Mouse (Mus musculus): Measurements from ENCODE around the gene Mier1. TPM values are rescaled to one million over a fixed set of nuclear protein-coding genes. Genes with fewer than 3 reads are reported as not detected.

Mier1 gene
- polyA plus RNA-seq, 1 experiment from 2014 or later, result 62.1 TPM

DNA sequence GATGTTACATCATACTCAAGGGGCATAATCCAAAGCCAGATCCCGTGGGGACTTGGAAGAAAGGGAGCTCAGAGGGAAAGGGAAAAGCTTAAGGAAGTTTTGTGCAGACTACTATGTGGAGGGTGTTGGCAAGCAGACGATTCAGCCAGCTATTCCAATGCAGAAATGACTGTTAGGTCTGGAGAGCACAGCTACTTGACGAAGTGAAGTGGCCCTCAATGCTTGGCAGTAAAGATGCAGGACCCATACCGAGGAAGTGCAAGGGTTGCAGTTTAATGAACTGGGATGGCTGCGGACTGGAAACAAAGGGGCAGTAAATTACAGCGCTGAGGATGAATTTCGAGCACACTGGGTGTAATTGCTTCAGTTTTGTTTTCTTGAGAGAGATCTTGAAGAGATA, 1.5 kb upstream of the Mier1 start:
- Histone ChIP-seq H3K27ac (ENCODE audit: low read length) (no peak overlapping the region), H3K36me3 (ENCODE audit: control insufficient read depth, insufficient read depth, low read length) (no peaks in the 10 kb centered on the region; the same call in 1 of the 2 replicates), H3K4me1 (ENCODE audit: control insufficient read depth, insufficient read depth, low read length) (peaks cover 19% of the 10 kb centered on the region), H3K4me3 (ENCODE audit: low read depth, low read length) (peak overlapping the region; percentile 72; the same call in 1 of the 2 replicates), H3K4me2 (replicated peaks; ENCODE audit: low read depth, low read length) (peak overlapping the region; percentile 46), H3K9me3 (ENCODE audit: control insufficient read depth, low read depth, low read length) (no peaks in the 10 kb centered on the region), H3K9ac (replicated peaks; ENCODE audit: low read depth, low read length) (no peak overlapping the region), H3K27me3 (ENCODE audit: control insufficient read depth, insufficient read depth, low read length) (no peaks in the 10 kb centered on the region)
- ATAC-seq (ENCODE audit: insufficient number of reproducible peaks, insufficient read depth, low FRiP score, low read depth), result no peak
- 60% methylated on average over 7 of the region's 7 CpGs for WGBS

DNA sequence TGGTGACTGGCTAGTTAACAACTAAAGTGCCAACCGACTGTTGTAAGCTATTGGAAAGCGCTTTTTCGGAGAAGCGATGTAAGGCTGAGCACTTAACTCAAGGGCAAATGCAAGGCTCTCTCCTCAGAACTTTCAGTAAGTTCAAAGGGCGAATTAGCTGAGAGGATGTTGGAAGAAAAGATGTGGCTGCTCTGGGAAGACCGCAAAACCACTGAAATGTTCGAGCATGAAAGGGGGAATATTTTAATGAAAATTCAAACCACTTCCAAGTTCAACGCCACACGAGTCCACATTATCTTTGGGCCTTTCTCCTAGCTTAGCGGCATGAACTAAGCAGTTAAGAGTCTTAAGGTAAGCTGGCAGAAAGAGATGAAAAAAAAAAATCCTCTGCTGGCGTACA, 788 bp upstream of the Mier1 start:
- no peak overlapping the region; the same call in 1 of the 2 replicates for H3K27ac ChIP-seq (ENCODE audit: low read length)
- H3K9ac ChIP-seq (replicated peaks; ENCODE audit: low read depth, low read length), result peak overlapping the region; percentile 62; the same call in 1 of the 2 replicates
- H3K4me1 ChIP-seq (ENCODE audit: control insufficient read depth, insufficient read depth, low read length), result peaks cover 19% of the 10 kb centered on the region
- ATAC-seq (ENCODE audit: insufficient number of reproducible peaks, insufficient read depth, low FRiP score, low read depth), result no peak
- H3K4me2 ChIP-seq (replicated peaks; ENCODE audit: low read depth, low read length), result peak overlapping the region; percentile 46
- no peaks in the 10 kb centered on the region for H3K27me3 ChIP-seq (ENCODE audit: control insufficient read depth, insufficient read depth, low read length)
- H3K9me3 ChIP-seq (ENCODE audit: control insufficient read depth, low read depth, low read length), result no peaks in the 10 kb centered on the region
- H3K4me3 ChIP-seq (ENCODE audit: low read depth, low read length), result peak overlapping the region; percentile 72
- H3K36me3 ChIP-seq (ENCODE audit: control insufficient read depth, insufficient read depth, low read length), result no peaks in the 10 kb centered on the region; the same call in 1 of the 2 replicates
- WGBS, result 5% methylated on average over 11 of the region's 11 CpGs

DNA sequence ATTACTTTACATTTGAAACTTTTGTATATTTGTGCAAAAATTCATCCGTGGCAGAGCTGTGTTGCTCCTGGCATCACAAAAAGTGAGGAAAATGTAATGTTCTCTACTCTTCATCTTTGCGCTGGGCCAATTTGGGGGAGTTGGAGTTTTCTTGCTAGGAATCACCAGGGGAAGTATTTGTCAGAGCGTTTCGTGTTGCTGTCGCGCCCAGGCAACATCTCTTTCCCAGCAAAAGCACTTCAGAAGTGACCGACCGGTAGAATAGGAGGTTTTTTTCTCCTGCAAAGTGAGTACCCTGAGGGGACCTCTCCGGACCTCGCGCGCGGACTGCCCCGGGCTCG, 4.7 kb downstream of the Mier1 start:
- H3K4me1 ChIP-seq (ENCODE audit: control insufficient read depth, insufficient read depth, low read length), result peaks cover 18% of the 10 kb centered on the region
- peak overlapping the region; percentile 90; the same call in 1 of the 2 replicates for H3K9ac ChIP-seq (replicated peaks; ENCODE audit: low read depth, low read length)
- H3K27ac ChIP-seq (ENCODE audit: low read length), result peak overlapping the region; percentile 95
- H3K27me3 ChIP-seq (ENCODE audit: control insufficient read depth, insufficient read depth, low read length), result no peaks in the 10 kb centered on the region
- ATAC-seq (ENCODE audit: insufficient number of reproducible peaks, insufficient read depth, low FRiP score, low read depth), result no peak
- H3K9me3 ChIP-seq (ENCODE audit: control insufficient read depth, low read depth, low read length), result no peaks in the 10 kb centered on the region
- WGBS, result under 1% methylated on average over 15 of the region's 15 CpGs
- H3K36me3 ChIP-seq (ENCODE audit: control insufficient read depth, insufficient read depth, low read length), result no peaks in the 10 kb centered on the region; the same call in 1 of the 2 replicates
- peak overlapping the region; percentile 58 for H3K4me2 ChIP-seq (replicated peaks; ENCODE audit: low read depth, low read length)
- H3K4me3 ChIP-seq (ENCODE audit: low read depth, low read length), result peak overlapping the region; percentile 88

- under 1% methylated on average over 86 of the region's 111 CpGs for WGBS
- Histone ChIP-seq H3K9ac (replicated peaks; ENCODE audit: low read depth, low read length) (peak overlapping the region; percentile 90), H3K27ac (ENCODE audit: low read length) (peak overlapping the region; percentile 95), H3K4me2 (replicated peaks; ENCODE audit: low read depth, low read length) (peak overlapping the region; percentile 58), H3K4me1 (ENCODE audit: control insufficient read depth, insufficient read depth, low read length) (peaks cover 18% of the 10 kb centered on the region), H3K4me3 (ENCODE audit: low read depth, low read length) (peak overlapping the region; percentile 88), H3K27me3 (ENCODE audit: control insufficient read depth, insufficient read depth, low read length) (no peaks in the 10 kb centered on the region), H3K9me3 (ENCODE audit: control insufficient read depth, low read depth, low read length) (no peaks in the 10 kb centered on the region), H3K36me3 (ENCODE audit: control insufficient read depth, insufficient read depth, low read length) (no peaks in the 10 kb centered on the region; the same call in 1 of the 2 replicates)
- peak; percentile 82 for ATAC-seq (ENCODE audit: insufficient number of reproducible peaks, insufficient read depth, low FRiP score, low read depth)
Observed at GRCm38 (mm10) chr4:103119229-103120027, 5.2 kb downstream of the Mier1 start.

GRCm38 (mm10) chr4:103120028-103120384, 5.8 kb downstream of the Mier1 start:
- 12% methylated on average over 4 of the region's 4 CpGs for WGBS
- Histone ChIP-seq H3K9ac (replicated peaks; ENCODE audit: low read depth, low read length) (peak overlapping the region; percentile 90), H3K4me3 (ENCODE audit: low read depth, low read length) (peak overlapping the region; percentile 88), H3K36me3 (ENCODE audit: control insufficient read depth, insufficient read depth, low read length) (no peaks in the 10 kb centered on the region; the same call in 1 of the 2 replicates), H3K27me3 (ENCODE audit: control insufficient read depth, insufficient read depth, low read length) (no peaks in the 10 kb centered on the region), H3K4me2 (replicated peaks; ENCODE audit: low read depth, low read length) (peak overlapping the region; percentile 58), H3K4me1 (ENCODE audit: control insufficient read depth, insufficient read depth, low read length) (peaks cover 15% of the 10 kb centered on the region), H3K9me3 (ENCODE audit: control insufficient read depth, low read depth, low read length) (no peaks in the 10 kb centered on the region), H3K27ac (ENCODE audit: low read length) (peak overlapping the region; percentile 95)
- peak; percentile 57; the same call in 1 of the 2 replicates for ATAC-seq (ENCODE audit: insufficient number of reproducible peaks, insufficient read depth, low FRiP score, low read depth)

- peak overlapping the region; percentile 88 for H3K4me3 ChIP-seq (ENCODE audit: low read depth, low read length)
- WGBS, result 23% methylated on average over 3 of the region's 3 CpGs
- H3K27ac ChIP-seq (ENCODE audit: low read length), result no peak overlapping the region
- ATAC-seq (ENCODE audit: insufficient number of reproducible peaks, insufficient read depth, low FRiP score, low read depth), result no peak
- peak overlapping the region; percentile 90 for H3K9ac ChIP-seq (replicated peaks; ENCODE audit: low read depth, low read length)
- H3K4me2 ChIP-seq (replicated peaks; ENCODE audit: low read depth, low read length), result peak overlapping the region; percentile 58
- H3K36me3 ChIP-seq (ENCODE audit: control insufficient read depth, insufficient read depth, low read length), result no peaks in the 10 kb centered on the region; the same call in 1 of the 2 replicates
- no peaks in the 10 kb centered on the region for H3K27me3 ChIP-seq (ENCODE audit: control insufficient read depth, insufficient read depth, low read length)
- peaks cover 12% of the 10 kb centered on the region for H3K4me1 ChIP-seq (ENCODE audit: control insufficient read depth, insufficient read depth, low read length)
- no peaks in the 10 kb centered on the region for H3K9me3 ChIP-seq (ENCODE audit: control insufficient read depth, low read depth, low read length)
Observed at GRCm38 (mm10) chr4:103120395-103120794, 6.2 kb downstream of the Mier1 start.

GRCm38 (mm10) chr4:103120874-103121389, 6.7 kb downstream of the Mier1 start:
- Histone ChIP-seq H3K4me3 (ENCODE audit: low read depth, low read length) (peak overlapping the region; percentile 88; the same call in 1 of the 2 replicates), H3K27me3 (ENCODE audit: control insufficient read depth, insufficient read depth, low read length) (no peaks in the 10 kb centered on the region), H3K27ac (ENCODE audit: low read length) (no peak overlapping the region), H3K9ac (replicated peaks; ENCODE audit: low read depth, low read length) (no peak overlapping the region; the same call in 1 of the 2 replicates), H3K36me3 (ENCODE audit: control insufficient read depth, insufficient read depth, low read length) (no peaks in the 10 kb centered on the region; the same call in 1 of the 2 replicates), H3K9me3 (ENCODE audit: control insufficient read depth, low read depth, low read length) (no peaks in the 10 kb centered on the region), H3K4me1 (ENCODE audit: control insufficient read depth, insufficient read depth, low read length) (peaks cover 10% of the 10 kb centered on the region; the same call in 1 of the 2 replicates), H3K4me2 (replicated peaks; ENCODE audit: low read depth, low read length) (peak overlapping the region; percentile 58)
- no peak for ATAC-seq (ENCODE audit: insufficient number of reproducible peaks, insufficient read depth, low FRiP score, low read depth)
- 83% methylated on average over 9 of the region's 9 CpGs for WGBS

DNA sequence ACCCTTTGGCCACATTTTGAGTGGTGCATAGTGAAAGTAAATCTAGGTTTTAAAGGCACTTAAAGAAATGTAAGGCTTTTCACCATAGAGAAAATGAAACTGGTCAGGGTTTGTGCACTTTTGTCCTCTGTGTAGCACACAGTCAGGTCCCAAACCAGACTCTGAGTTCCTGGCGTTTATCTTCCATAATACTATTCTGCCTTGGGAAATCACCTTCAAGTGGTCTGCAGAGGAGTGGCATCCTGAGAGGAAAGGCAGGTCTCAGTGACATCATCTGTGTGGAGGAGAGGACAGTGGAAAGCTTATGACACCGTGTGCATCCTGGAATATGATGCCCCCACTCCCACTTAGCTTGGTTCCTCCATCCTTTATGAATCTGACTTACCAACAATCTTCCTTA, 8.9 kb downstream of the Mier1 start:
- no peak for ATAC-seq (ENCODE audit: insufficient number of reproducible peaks, insufficient read depth, low FRiP score, low read depth)
- no peaks in the 10 kb centered on the region for H3K36me3 ChIP-seq (ENCODE audit: control insufficient read depth, insufficient read depth, low read length)
- H3K9ac ChIP-seq (replicated peaks; ENCODE audit: low read depth, low read length), result no peak overlapping the region
- H3K27me3 ChIP-seq (ENCODE audit: control insufficient read depth, insufficient read depth, low read length), result no peaks in the 10 kb centered on the region
- no peak overlapping the region for H3K27ac ChIP-seq (ENCODE audit: low read length)
- no peak overlapping the region for H3K4me2 ChIP-seq (replicated peaks; ENCODE audit: low read depth, low read length)
- H3K9me3 ChIP-seq (ENCODE audit: control insufficient read depth, low read depth, low read length), result no peaks in the 10 kb centered on the region
- no peak overlapping the region for H3K4me3 ChIP-seq (ENCODE audit: low read depth, low read length)
- 52% methylated on average over 2 of the region's 2 CpGs for WGBS
- H3K4me1 ChIP-seq (ENCODE audit: control insufficient read depth, insufficient read depth, low read length), result peaks cover 10% of the 10 kb centered on the region; the same call in 1 of the 2 replicates
